Mouse (Mus musculus) heart, adult 2 months (tissue): ENCODE measurements around the gene Ctnnb1.

Source experiments
- CTCF ChIP-seq: fragments of 200-600 bp; IDR thresholded peaks from 2 replicates; pipeline ENCODE4 v1.8.1; 2022; ENCODE audit warnings: antibody characterized with exemption, mild to moderate bottlenecking, moderate library complexity
- EP300 ChIP-seq: fragments of 200-500 bp; IDR thresholded peaks from 2 replicates; pipeline ENCODE4 v1.6.1; 2011; ENCODE audit warnings: low read depth, low read length, control low read depth; ENCODE audit not compliant: insufficient read depth
- POLR2A ChIP-seq: fragments of 200-500 bp; IDR thresholded peaks from 2 replicates; pipeline ENCODE4 v1.6.1; 2011; ENCODE audit warnings: mild to moderate bottlenecking, low read depth, low read length, control low read depth; ENCODE audit not compliant: insufficient read depth

GRCm38 (mm10) chr9:120900338-120901274 is 28.4 kb upstream of the Ctnnb1 start:
- TF ChIP-seq CTCF (no peak), POLR2A (no peak), EP300 (no peak)
